Mouse (Mus musculus): ENCODE results near the gene Gm11114. TPM values are rescaled to one million over a fixed set of nuclear protein-coding genes. Genes with fewer than 3 reads are reported as not detected.

Gene Gm11114
- polyA plus RNA-seq, 1 experiment from 2014 or later, result not detected

DNA sequence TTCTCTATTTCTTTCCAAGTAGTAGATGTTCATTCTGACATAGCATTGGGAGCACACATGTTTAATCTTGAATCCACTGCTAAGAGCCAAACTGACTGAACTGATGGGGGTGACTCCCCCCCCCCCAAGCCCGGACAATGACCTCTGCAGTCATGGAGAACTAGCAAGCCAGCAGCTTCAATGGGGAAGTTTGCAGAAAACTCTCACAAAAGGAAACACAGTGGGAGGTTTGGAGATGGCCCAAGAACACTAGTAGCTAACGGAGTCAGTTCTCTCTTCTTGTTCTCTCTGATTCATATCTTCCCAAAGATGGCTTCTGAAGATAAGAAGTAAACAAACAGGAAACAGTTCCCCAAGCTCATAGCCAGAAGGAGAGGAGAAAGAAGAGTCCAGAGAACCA, 18.9 kb downstream of the Gm11114 start:
- no peak for TF ChIP-seq CTCF (IDR thresholded peaks at IDR 0.05; ENCODE audit: low read depth)
- Histone ChIP-seq H3K36me3 (ENCODE audit: insufficient read depth) (no peaks in the 10 kb centered on the region), H3K4me1 (ENCODE audit: insufficient read depth) (no peaks in the 10 kb centered on the region), H3K4me3 (ENCODE audit: low read depth, low read length) (no peak overlapping the region), H3K27me3 (ENCODE audit: insufficient read depth, low read length) (no peaks in the 10 kb centered on the region), H3K9ac (no peak overlapping the region), H3K4me2 (no peak overlapping the region), H3K27ac (ENCODE audit: low read depth) (no peak overlapping the region), H3K9me3 (ENCODE audit: low read depth, low read length) (no peaks in the 10 kb centered on the region)
- no peak for DNase-seq
- ATAC-seq (ENCODE audit: insufficient read depth), result no peak
- 78% methylated on average over 2 of the region's 2 CpGs for WGBS

GRCm38 (mm10) chr9:85336046-85336445, 23.5 kb downstream of the Gm11114 start:
- ATAC-seq (ENCODE audit: insufficient read depth), result no peak
- Histone ChIP-seq H3K4me1 (ENCODE audit: insufficient read depth) (no peaks in the 10 kb centered on the region), H3K9me3 (ENCODE audit: low read depth, low read length) (no peaks in the 10 kb centered on the region), H3K9ac (no peak overlapping the region), H3K4me3 (ENCODE audit: low read depth, low read length) (no peak overlapping the region), H3K4me2 (no peak overlapping the region), H3K36me3 (ENCODE audit: insufficient read depth) (no peaks in the 10 kb centered on the region), H3K27me3 (ENCODE audit: insufficient read depth, low read length) (no peaks in the 10 kb centered on the region), H3K27ac (ENCODE audit: low read depth) (no peak overlapping the region)
- no peak for TF ChIP-seq CTCF (IDR thresholded peaks at IDR 0.05; ENCODE audit: low read depth)
- DNase-seq, result no peak
- WGBS, result 74% methylated on average over 7 of the region's 7 CpGs

GRCm38 (mm10) chr9:85340303-85340702, 27.7 kb downstream of the Gm11114 start:
- H3K4me1 ChIP-seq (ENCODE audit: insufficient read depth), result no peaks in the 10 kb centered on the region
- H3K4me3 ChIP-seq (ENCODE audit: low read depth, low read length), result no peak overlapping the region
- 63% methylated on average over 3 of the region's 3 CpGs for WGBS
- no peaks in the 10 kb centered on the region for H3K36me3 ChIP-seq (ENCODE audit: insufficient read depth)
- TF ChIP-seq CTCF (IDR thresholded peaks at IDR 0.05; ENCODE audit: low read depth), result no peak
- no peak for DNase-seq
- H3K27ac ChIP-seq (ENCODE audit: low read depth), result no peak overlapping the region
- H3K27me3 ChIP-seq (ENCODE audit: insufficient read depth, low read length), result no peaks in the 10 kb centered on the region
- H3K4me2 ChIP-seq, result no peak overlapping the region
- no peak overlapping the region for H3K9ac ChIP-seq
- no peak for ATAC-seq (ENCODE audit: insufficient read depth)
- H3K9me3 ChIP-seq (ENCODE audit: low read depth, low read length), result no peaks in the 10 kb centered on the region

DNA sequence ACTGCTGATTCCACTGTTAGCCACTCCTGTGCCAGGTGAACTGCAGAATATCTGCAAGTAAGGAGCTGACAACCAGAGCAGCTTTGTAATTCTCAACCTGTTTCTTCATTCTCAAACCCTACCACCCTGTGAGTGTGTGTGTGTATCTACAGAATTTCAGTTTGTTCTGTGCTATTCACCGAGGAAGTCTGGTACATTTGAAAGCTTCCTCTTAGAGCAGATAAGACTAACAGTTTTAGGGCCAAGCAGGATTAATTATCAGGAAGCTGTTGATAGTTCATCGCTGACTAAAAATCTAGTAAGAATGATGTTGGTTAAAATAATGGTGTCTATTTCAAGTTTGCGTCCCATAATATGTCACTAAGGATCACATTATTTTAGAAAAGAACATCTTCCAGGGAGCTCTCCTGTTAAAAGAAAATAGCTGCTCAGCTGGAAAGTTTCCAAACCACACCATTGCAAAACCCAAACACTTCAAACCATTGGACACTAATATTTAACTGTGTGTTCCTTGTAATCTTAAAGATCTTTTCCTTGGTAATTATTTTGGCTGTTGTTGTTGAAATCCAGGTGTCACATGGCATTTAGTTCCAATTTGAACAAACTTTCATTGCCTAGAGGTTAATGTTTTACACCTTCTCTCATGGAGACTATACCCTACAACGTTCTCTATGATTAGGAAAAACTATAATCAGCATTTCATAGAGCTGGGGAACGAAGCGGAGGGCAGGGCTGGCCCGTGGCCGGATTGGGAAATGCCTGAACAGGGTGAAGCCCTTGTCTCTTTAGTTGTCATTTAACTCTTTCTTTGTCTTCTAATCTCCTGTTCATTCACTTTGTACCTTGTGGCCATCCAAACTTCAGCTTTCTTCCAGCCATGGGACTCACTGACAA, 30.6 kb downstream of the Gm11114 start:
- DNase-seq, result peak; percentile 54
- Histone ChIP-seq H3K4me2 (no peak overlapping the region), H3K27me3 (ENCODE audit: insufficient read depth, low read length) (no peaks in the 10 kb centered on the region), H3K4me1 (ENCODE audit: insufficient read depth) (no peaks in the 10 kb centered on the region), H3K36me3 (ENCODE audit: insufficient read depth) (no peaks in the 10 kb centered on the region), H3K9ac (no peak overlapping the region), H3K4me3 (ENCODE audit: low read depth, low read length) (no peak overlapping the region), H3K9me3 (ENCODE audit: low read depth, low read length) (no peaks in the 10 kb centered on the region), H3K27ac (ENCODE audit: low read depth) (no peak overlapping the region)
- WGBS, result 28% methylated on average over 8 of the region's 8 CpGs
- no peak for ATAC-seq (ENCODE audit: insufficient read depth)
- no peak for TF ChIP-seq CTCF (IDR thresholded peaks at IDR 0.05; ENCODE audit: low read depth)

DNA sequence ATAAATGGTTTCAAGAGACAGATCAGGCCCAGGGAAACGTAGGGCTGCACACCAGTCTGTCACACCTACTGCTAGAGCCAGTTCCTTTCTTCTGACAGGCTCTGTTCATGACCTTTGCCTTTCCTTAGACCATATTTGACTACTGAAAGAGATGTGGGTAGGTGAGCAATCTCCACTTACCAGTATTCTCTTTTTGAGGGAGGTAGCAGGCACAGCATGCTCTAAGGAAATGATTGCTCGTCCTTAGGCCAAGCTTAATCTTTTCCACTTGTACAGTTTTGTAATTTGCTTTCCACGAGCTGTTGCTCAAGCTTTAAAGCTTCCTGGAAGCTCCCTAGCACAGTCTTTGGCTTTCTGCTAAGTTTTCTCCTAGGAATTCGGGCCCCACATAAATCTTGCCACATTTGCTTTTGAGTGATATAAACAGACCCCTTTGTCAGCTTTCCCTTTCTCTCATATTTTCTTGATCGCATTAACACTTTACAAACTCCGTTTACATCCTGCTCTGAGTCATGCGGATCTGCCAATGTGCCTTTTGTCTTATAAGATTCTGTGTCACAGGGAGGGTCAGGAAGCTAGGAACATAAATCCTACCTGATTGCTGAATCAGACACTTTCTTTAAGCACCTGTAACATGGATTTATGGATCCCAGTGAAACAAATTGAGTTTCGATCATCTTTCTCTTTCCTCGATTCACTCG, 35.4 kb downstream of the Gm11114 start:
- Histone ChIP-seq H3K4me1 (ENCODE audit: insufficient read depth) (no peaks in the 10 kb centered on the region), H3K27ac (ENCODE audit: low read depth) (no peak overlapping the region), H3K9me3 (ENCODE audit: low read depth, low read length) (no peaks in the 10 kb centered on the region), H3K27me3 (ENCODE audit: insufficient read depth, low read length) (no peaks in the 10 kb centered on the region), H3K36me3 (ENCODE audit: insufficient read depth) (no peaks in the 10 kb centered on the region), H3K4me2 (no peak overlapping the region), H3K9ac (no peak overlapping the region), H3K4me3 (ENCODE audit: low read depth, low read length) (no peak overlapping the region)
- DNase-seq, result peak; percentile 56
- no peak for ATAC-seq (ENCODE audit: insufficient read depth)
- WGBS, result 47% methylated on average over 10 of the region's 10 CpGs
- TF ChIP-seq CTCF (IDR thresholded peaks at IDR 0.05; ENCODE audit: low read depth), result no peak

GRCm38 (mm10) chr9:85355559-85355958, 43.0 kb downstream of the Gm11114 start:
- Histone ChIP-seq H3K27me3 (ENCODE audit: insufficient read depth, low read length) (no peaks in the 10 kb centered on the region), H3K9ac (no peak overlapping the region), H3K4me3 (ENCODE audit: low read depth, low read length) (no peak overlapping the region), H3K9me3 (ENCODE audit: low read depth, low read length) (no peaks in the 10 kb centered on the region), H3K4me1 (ENCODE audit: insufficient read depth) (no peaks in the 10 kb centered on the region), H3K27ac (ENCODE audit: low read depth) (no peak overlapping the region), H3K36me3 (ENCODE audit: insufficient read depth) (no peaks in the 10 kb centered on the region), H3K4me2 (no peak overlapping the region)
- DNase-seq (no peak), ATAC-seq (ENCODE audit: insufficient read depth) (no peak)
- 68% methylated on average over 5 of the region's 5 CpGs for WGBS
- TF ChIP-seq CTCF (IDR thresholded peaks at IDR 0.05; ENCODE audit: low read depth), result no peak

- Histone ChIP-seq H3K27ac (ENCODE audit: low read depth) (no peak overlapping the region), H3K9ac (no peak overlapping the region), H3K36me3 (ENCODE audit: insufficient read depth) (no peaks in the 10 kb centered on the region), H3K4me1 (ENCODE audit: insufficient read depth) (no peaks in the 10 kb centered on the region), H3K9me3 (ENCODE audit: low read depth, low read length) (no peaks in the 10 kb centered on the region), H3K4me3 (ENCODE audit: low read depth, low read length) (no peak overlapping the region), H3K4me2 (no peak overlapping the region), H3K27me3 (ENCODE audit: insufficient read depth, low read length) (no peaks in the 10 kb centered on the region)
- DNase-seq (no peak), ATAC-seq (ENCODE audit: insufficient read depth) (no peak)
- WGBS, result 87% methylated on average over 7 of the region's 7 CpGs
- no peak for TF ChIP-seq CTCF (IDR thresholded peaks at IDR 0.05; ENCODE audit: low read depth)
Measured at GRCm38 (mm10) chr9:85357154-85357860, 44.7 kb downstream of the Gm11114 start.

Other genes with a start within 250 kb of the Gm11114 start
- gene Tent5a, start 14.6 kb downstream of the Gm11114 start, polyA plus RNA-seq (2014; fragmentation: Nextera tagmentation; extraction: Ambion mirVana), result 9.0 and 9.3 TPM in 2 replicates

Data from lung, embryonic 14.5 days (tissue).